Mouse (Mus musculus): ENCODE measurements around the gene Dact3. TPM values are rescaled to one million over a fixed set of nuclear protein-coding genes. Genes with fewer than 3 reads are reported as not detected.

Gene Dact3
- polyA plus RNA-seq, 1 experiment from 2014 or later, result 3.5 TPM

DNA sequence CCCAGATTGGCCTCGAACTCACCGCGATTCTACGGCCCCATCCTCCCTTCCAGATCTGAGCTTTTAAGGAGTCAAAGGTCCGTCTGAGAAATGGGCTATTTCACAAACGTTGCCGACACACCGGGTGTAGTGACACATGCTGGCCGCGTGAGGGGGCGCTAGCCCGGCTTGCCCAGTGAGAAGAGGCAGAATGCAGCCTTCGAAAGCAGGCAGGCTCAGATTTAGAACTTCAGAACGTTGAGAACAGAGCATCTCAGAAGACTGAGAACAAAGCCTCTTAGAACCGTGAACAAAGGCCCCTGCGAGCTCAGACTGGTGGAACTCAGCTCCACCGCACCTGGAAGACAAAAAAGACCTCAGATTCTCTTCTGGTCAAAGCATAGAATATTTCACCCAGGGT, 927 bp upstream of the Dact3 start:
- WGBS, result 3% methylated on average over 17 of the region's 17 CpGs
- no peaks in the 10 kb centered on the region for H3K9me3 ChIP-seq (ENCODE audit: control insufficient read depth, low read length)
- DNase-seq (ENCODE audit: low spot score) (peak; percentile 78), ATAC-seq (ENCODE audit: low FRiP score, low TSS enrichment) (no peak)
- no peaks in the 10 kb centered on the region for H3K27me3 ChIP-seq (ENCODE audit: control insufficient read depth, insufficient read depth, low read length)
- peak overlapping the region; percentile 17; the same call in 1 of the 2 replicates for H3K4me3 ChIP-seq (ENCODE audit: low read depth, low read length)
- H3K36me3 ChIP-seq (ENCODE audit: control insufficient read depth, insufficient read depth, low read length), result peaks cover 3% of the 10 kb centered on the region; the same call in 1 of the 2 replicates
- peak overlapping the region; percentile 90 for H3K27ac ChIP-seq (replicated peaks)
- TF ChIP-seq CTCF (IDR thresholded peaks at IDR 0.05; ENCODE audit: low read depth) (peak; percentile 98), EP300 (optimal IDR thresholded peaks at IDR 0.05) (no peak)
- H3K4me1 ChIP-seq (replicated peaks; ENCODE audit: control insufficient read depth, insufficient read depth), result no peaks in the 10 kb centered on the region
- H3K4me2 ChIP-seq (replicated peaks; ENCODE audit: low read depth), result peak overlapping the region; percentile 32
- no peak overlapping the region for H3K9ac ChIP-seq (ENCODE audit: low read length)

DNA sequence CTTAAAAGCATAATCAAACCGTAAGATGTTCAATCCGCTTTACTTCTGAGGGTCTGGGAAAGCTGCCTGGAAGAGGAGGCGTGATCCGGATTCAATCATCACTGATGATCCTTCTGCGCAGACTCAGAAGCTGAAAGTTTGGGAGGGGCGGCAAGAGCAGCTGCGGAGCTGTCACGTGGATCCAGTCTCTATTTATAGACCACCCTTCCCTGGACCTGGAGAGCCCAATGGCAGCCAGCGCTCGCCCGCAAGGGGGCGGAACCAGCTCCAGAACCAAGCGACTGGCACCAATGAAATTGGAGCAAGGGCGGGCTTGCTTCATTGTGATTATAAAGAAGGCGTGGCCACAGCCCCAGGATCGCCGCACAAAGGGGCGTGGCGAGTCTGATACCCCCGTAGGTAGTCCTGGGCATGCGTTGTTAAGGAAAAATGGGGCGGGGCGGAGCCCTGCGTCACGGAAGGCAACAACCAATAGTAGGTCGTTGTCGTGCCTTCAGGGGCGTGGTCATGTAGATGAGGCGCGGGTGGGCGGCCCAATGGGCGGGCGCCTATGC, 284 bp upstream of the Dact3 start:
- TF ChIP-seq EP300 (optimal IDR thresholded peaks at IDR 0.05) (no peak), CTCF (IDR thresholded peaks at IDR 0.05; ENCODE audit: low read depth) (peak; percentile 61)
- no peaks in the 10 kb centered on the region for H3K9me3 ChIP-seq (ENCODE audit: control insufficient read depth, low read length)
- peak overlapping the region; percentile 90 for H3K27ac ChIP-seq (replicated peaks)
- ATAC-seq (ENCODE audit: low FRiP score, low TSS enrichment) (peak; percentile 97), DNase-seq (ENCODE audit: low spot score) (peak; percentile 99)
- H3K27me3 ChIP-seq (ENCODE audit: control insufficient read depth, insufficient read depth, low read length), result no peaks in the 10 kb centered on the region
- peaks cover 3% of the 10 kb centered on the region; the same call in 1 of the 2 replicates for H3K36me3 ChIP-seq (ENCODE audit: control insufficient read depth, insufficient read depth, low read length)
- H3K4me3 ChIP-seq (ENCODE audit: low read depth, low read length), result peak overlapping the region; percentile 70
- no peak overlapping the region for H3K9ac ChIP-seq (ENCODE audit: low read length)
- no peaks in the 10 kb centered on the region for H3K4me1 ChIP-seq (replicated peaks; ENCODE audit: control insufficient read depth, insufficient read depth)
- H3K4me2 ChIP-seq (replicated peaks; ENCODE audit: low read depth), result peak overlapping the region; percentile 77
- under 1% methylated on average over 32 of the region's 33 CpGs for WGBS

DNA sequence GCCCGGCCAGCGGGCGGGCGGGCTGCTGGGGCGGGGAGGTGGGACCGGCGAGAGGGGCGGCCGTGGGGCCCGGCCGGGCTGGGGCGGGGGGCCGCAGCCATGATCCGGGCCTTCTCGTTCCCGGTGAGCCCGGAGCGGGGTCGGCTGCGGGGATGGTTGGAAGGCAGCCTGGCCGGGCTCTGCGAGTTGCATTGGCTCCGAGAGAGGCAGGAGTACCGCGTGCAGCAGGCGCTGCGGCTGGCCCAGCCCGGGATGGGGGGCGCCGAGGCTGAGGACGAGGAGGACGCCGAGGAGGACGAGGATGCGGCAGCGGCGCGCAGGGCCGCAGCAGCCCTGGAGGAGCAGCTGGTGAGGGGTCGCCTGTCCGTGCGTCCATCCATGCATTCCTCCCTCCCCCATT, 209 bp downstream of the Dact3 start:
- Histone ChIP-seq H3K4me2 (replicated peaks; ENCODE audit: low read depth) (peak overlapping the region; percentile 77), H3K36me3 (ENCODE audit: control insufficient read depth, insufficient read depth, low read length) (no peaks in the 10 kb centered on the region), H3K27ac (replicated peaks) (peak overlapping the region; percentile 82), H3K9me3 (ENCODE audit: control insufficient read depth, low read length) (no peaks in the 10 kb centered on the region), H3K4me1 (replicated peaks; ENCODE audit: control insufficient read depth, insufficient read depth) (peaks cover under 1% of the 10 kb centered on the region; the same call in 1 of the 2 replicates), H3K27me3 (ENCODE audit: control insufficient read depth, insufficient read depth, low read length) (no peaks in the 10 kb centered on the region), H3K4me3 (ENCODE audit: low read depth, low read length) (peak overlapping the region; percentile 70), H3K9ac (ENCODE audit: low read length) (peak overlapping the region; percentile 81)
- no peak for DNase-seq (ENCODE audit: low spot score)
- no peak for TF ChIP-seq EP300 (optimal IDR thresholded peaks at IDR 0.05)
- TF ChIP-seq CTCF (IDR thresholded peaks at IDR 0.05; ENCODE audit: low read depth), result no peak
- WGBS, result 0% methylated on average over 39 of the region's 42 CpGs
- ATAC-seq (ENCODE audit: low FRiP score, low TSS enrichment), result peak; percentile 33

DNA sequence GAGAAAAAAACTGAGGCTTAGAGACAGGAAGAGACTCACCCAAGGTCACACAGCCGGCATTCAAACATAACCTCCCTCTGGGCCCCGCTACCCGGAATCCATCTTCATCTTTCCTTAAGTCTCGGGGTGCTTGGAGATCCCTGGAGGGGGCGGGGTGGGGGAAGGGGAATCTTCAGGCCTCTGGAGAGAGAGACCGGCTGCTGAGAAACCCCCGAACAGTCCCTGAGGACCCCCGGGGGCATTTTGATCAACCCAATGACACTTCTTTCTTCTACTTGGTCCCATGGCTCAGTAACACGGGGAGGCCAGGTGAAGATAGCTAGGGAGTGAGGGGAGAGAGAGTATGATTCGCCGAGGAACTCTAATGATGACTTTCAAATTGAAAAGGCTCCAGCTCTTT, 889 bp downstream of the Dact3 start:
- peak overlapping the region; percentile 81 for H3K9ac ChIP-seq (ENCODE audit: low read length)
- H3K4me3 ChIP-seq (ENCODE audit: low read depth, low read length), result peak overlapping the region; percentile 70
- 14% methylated on average over 11 of the region's 11 CpGs for WGBS
- H3K36me3 ChIP-seq (ENCODE audit: control insufficient read depth, insufficient read depth, low read length), result no peaks in the 10 kb centered on the region
- H3K4me2 ChIP-seq (replicated peaks; ENCODE audit: low read depth), result peak overlapping the region; percentile 77
- TF ChIP-seq EP300 (optimal IDR thresholded peaks at IDR 0.05), result no peak
- no peak for TF ChIP-seq CTCF (IDR thresholded peaks at IDR 0.05; ENCODE audit: low read depth)
- no peaks in the 10 kb centered on the region for H3K27me3 ChIP-seq (ENCODE audit: control insufficient read depth, insufficient read depth, low read length)
- H3K4me1 ChIP-seq (replicated peaks; ENCODE audit: control insufficient read depth, insufficient read depth), result peaks cover 3% of the 10 kb centered on the region; the same call in 1 of the 2 replicates
- ATAC-seq (ENCODE audit: low FRiP score, low TSS enrichment) (no peak), DNase-seq (ENCODE audit: low spot score) (no peak)
- H3K27ac ChIP-seq (replicated peaks), result peak overlapping the region; percentile 53
- H3K9me3 ChIP-seq (ENCODE audit: control insufficient read depth, low read length), result no peaks in the 10 kb centered on the region

DNA sequence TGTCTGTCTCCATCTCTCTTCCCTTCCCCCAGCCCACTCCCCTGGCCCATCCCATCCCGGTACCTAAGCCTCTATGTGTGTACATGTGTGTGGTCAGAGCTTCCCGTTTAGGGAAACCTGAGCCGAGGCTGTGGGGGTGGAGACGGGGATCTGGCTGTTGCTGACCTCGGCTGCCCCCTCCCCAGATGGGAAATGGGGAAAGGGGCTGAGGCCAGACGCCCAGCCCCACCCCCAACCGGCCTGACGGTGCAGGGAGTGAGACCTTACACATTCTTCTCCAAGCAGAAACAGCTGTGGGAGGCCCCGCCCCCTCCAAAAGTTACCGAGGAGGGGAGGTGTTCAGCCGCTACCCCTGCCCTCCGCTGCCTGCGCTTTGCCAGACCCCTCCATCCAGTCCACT, 1.5 kb downstream of the Dact3 start:
- no peak for TF ChIP-seq EP300 (optimal IDR thresholded peaks at IDR 0.05)
- TF ChIP-seq CTCF (IDR thresholded peaks at IDR 0.05; ENCODE audit: low read depth), result no peak
- no peaks in the 10 kb centered on the region for H3K9me3 ChIP-seq (ENCODE audit: control insufficient read depth, low read length)
- WGBS, result 6% methylated on average over 12 of the region's 13 CpGs
- DNase-seq (ENCODE audit: low spot score), result peak; percentile 35
- H3K27me3 ChIP-seq (ENCODE audit: control insufficient read depth, insufficient read depth, low read length), result no peaks in the 10 kb centered on the region
- H3K4me1 ChIP-seq (replicated peaks; ENCODE audit: control insufficient read depth, insufficient read depth), result peaks cover 3% of the 10 kb centered on the region; the same call in 1 of the 2 replicates
- peak overlapping the region; percentile 39 for H3K9ac ChIP-seq (ENCODE audit: low read length)
- peak overlapping the region; percentile 53 for H3K27ac ChIP-seq (replicated peaks)
- H3K4me3 ChIP-seq (ENCODE audit: low read depth, low read length), result peak overlapping the region; percentile 70
- no peak for ATAC-seq (ENCODE audit: low FRiP score, low TSS enrichment)
- H3K36me3 ChIP-seq (ENCODE audit: control insufficient read depth, insufficient read depth, low read length), result no peaks in the 10 kb centered on the region
- peak overlapping the region; percentile 77 for H3K4me2 ChIP-seq (replicated peaks; ENCODE audit: low read depth)

DNA sequence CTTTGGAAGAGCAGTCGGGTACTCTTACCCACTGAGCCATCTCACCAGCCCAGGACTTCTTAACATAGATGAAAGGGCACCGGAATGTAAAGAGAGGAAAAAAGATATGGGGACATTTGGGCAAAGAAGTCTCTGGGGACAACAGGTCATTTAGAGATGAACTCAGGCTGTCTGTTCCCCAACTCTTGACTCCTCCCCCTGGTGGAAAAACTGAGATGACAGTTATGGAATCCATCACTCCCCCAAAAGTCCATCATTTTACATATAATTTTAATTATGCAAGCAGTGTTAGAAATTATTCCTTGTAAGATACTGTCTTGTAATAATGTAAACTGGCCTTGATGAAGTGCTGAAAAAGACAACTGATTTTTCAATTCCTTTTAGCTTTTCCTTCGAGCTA, 2.6 kb downstream of the Dact3 start:
- WGBS, result 80% methylated on average over 3 of the region's 3 CpGs
- Histone ChIP-seq H3K27me3 (ENCODE audit: control insufficient read depth, insufficient read depth, low read length) (no peaks in the 10 kb centered on the region), H3K4me2 (replicated peaks; ENCODE audit: low read depth) (no peak overlapping the region), H3K4me3 (ENCODE audit: low read depth, low read length) (no peak overlapping the region), H3K9me3 (ENCODE audit: control insufficient read depth, low read length) (no peaks in the 10 kb centered on the region), H3K27ac (replicated peaks) (no peak overlapping the region), H3K36me3 (ENCODE audit: control insufficient read depth, insufficient read depth, low read length) (no peaks in the 10 kb centered on the region), H3K4me1 (replicated peaks; ENCODE audit: control insufficient read depth, insufficient read depth) (peaks cover 3% of the 10 kb centered on the region; the same call in 1 of the 2 replicates), H3K9ac (ENCODE audit: low read length) (no peak overlapping the region)
- no peak for TF ChIP-seq EP300 (optimal IDR thresholded peaks at IDR 0.05)
- TF ChIP-seq CTCF (IDR thresholded peaks at IDR 0.05; ENCODE audit: low read depth), result no peak
- DNase-seq (ENCODE audit: low spot score) (no peak), ATAC-seq (ENCODE audit: low FRiP score, low TSS enrichment) (no peak)
